Mouse (Mus musculus): Measurements from ENCODE around the gene Gdnf.

- no peak for TF ChIP-seq POLR2A (IDR thresholded peaks at IDR 0.05; ENCODE audit: borderline replicate concordance, control insufficient read depth, low read depth, low read length)
- TF ChIP-seq CTCF (IDR thresholded peaks at IDR 0.05; ENCODE audit: control insufficient read depth, insufficient read depth, low read length), result no peak
These were observed 14.9 kb downstream of the Gdnf start for GRCm38 (mm10) chr15:7825530-7825929.
